Mouse (Mus musculus) hindbrain, embryonic 10.5 days (tissue): ENCODE measurements around the gene G3bp2. TPM values are rescaled to one million over a fixed set of nuclear protein-coding genes. Genes with fewer than 3 reads are reported as not detected.
"Not testable (repeated sequence)": the region's sequence is repeated elsewhere in the genome, so short reads cannot be mapped to it uniquely, and the experiment has no call there.

Experiments used
- DNase-seq: peaks from one replicate; pipeline ENCODE4 v3.0.0-alpha.2; 2017; ENCODE audit warnings: low spot score
- H3K27ac ChIP-seq: fragments of 300-500 bp; sonication (generic); 2 replicates; pipeline ENCODE4 v1.5.1; 2016; ENCODE audit warnings: mild to moderate bottlenecking, moderate library complexity
- H3K27me3 ChIP-seq: fragments of 300-500 bp; sonication (generic); 2 replicates; pipeline ENCODE4 v1.6.1; 2016; ENCODE audit warnings: mild to moderate bottlenecking; ENCODE audit not compliant: poor library complexity, insufficient read depth, severe bottlenecking
- H3K36me3 ChIP-seq: fragments of 300-500 bp; sonication (generic); 2 replicates; pipeline ENCODE4 v1.6.1; 2016; ENCODE audit warnings: mild to moderate bottlenecking, moderate library complexity
- H3K4me1 ChIP-seq: fragments of 300-500 bp; sonication (generic); replicated peaks from 2 replicates; pipeline ENCODE4 v1.6.1; 2016; ENCODE audit warnings: mild to moderate bottlenecking
- H3K4me3 ChIP-seq: fragments of 300-500 bp; sonication (generic); 2 replicates; pipeline ENCODE4 v1.5.1; 2016; ENCODE audit warnings: mild to moderate bottlenecking, moderate library complexity
- H3K9me3 ChIP-seq: fragments of 300-500 bp; sonication (generic); 2 replicates; pipeline ENCODE4 v1.6.1; 2016; ENCODE audit warnings: mild to moderate bottlenecking, moderate library complexity
- WGBS: fragments of 180-500 bp; shearing (Covaris S2); methylation state at CpG from one replicate; pipeline ENCODE4 v1.1.7; 2016; 5-methylcytosine and 5-hydroxymethylcytosine counted together
- polyA plus RNA-seq: library from polyadenylated mRNA; unstranded; fragments of >200 nt; fragmentation: Nextera tagmentation; extraction: Ambion mirVana; gene quantifications from 2 replicates; pipeline ENCODE4 v1.2.1, GENCODE M21; 2016

G3bp2 gene
- 273 and 276 TPM in 2 replicates for polyA plus RNA-seq

DNA sequence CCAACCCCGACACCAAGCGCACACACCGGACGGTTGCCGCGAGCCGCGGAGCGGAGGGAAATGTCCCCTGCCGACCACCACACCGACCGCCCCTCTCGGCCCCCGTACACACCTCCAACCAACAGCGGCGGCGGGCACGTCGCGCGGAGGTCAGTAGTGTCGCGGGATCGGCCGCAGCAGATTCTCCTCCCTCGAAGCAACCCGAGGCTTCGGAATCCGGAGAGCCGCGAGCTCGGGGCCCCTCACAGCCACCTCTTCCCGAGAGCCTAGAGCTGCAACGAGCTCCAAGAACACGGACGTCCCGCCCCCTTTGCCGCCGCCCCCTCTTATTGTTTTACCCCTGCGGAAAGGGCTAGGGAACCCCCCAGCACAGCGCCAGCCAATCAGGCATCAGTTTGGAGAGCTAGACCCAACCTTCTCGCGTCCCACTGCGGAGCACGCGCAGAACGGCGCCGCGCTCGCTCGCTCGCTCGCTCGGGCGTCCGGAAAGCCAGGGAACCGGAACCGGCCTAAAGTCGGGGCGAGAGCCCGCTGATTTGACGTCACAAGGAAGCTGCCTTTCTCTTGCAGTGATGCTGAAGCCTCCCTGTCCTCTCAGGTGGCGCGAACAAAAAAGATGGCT is at the start of gene G3bp2:
TSS of gene G3bp2 (minus strand) at position 303 of the 622 bp plus-strand sequence.
- peak within 1 kb of the TSS; percentile 99 for H3K4me3 ChIP-seq
- H3K27ac ChIP-seq, result peak within 1 kb of the TSS; percentile 99
- no peaks in the 10 kb centered on the region for H3K9me3 ChIP-seq
- peaks cover 35% of the 10 kb centered on the region for H3K4me1 ChIP-seq
- no peaks in the 10 kb centered on the region for H3K36me3 ChIP-seq
- WGBS, result under 1% methylated on average over 65 of the region's 65 CpGs
- no peaks in the 10 kb centered on the region for H3K27me3 ChIP-seq
- peak; percentile 99 for DNase-seq

- not testable (repeated sequence) for H3K27me3 ChIP-seq, DNase-seq, H3K9me3 ChIP-seq, H3K4me3 ChIP-seq, H3K27ac ChIP-seq
- peaks cover 26% of the 10 kb centered on the region for H3K36me3 ChIP-seq
- 69% methylated on average over 4 of the region's 4 CpGs for WGBS
- peaks cover 25% of the 10 kb centered on the region for H3K4me1 ChIP-seq
These were observed 49.5 kb upstream of the G3bp2 start for GRCm38 (mm10) chr5:92133006-92133405.

GRCm38 (mm10) chr5:92132127-92132526 is 48.6 kb upstream of the G3bp2 start:
- no peak for DNase-seq

DNA sequence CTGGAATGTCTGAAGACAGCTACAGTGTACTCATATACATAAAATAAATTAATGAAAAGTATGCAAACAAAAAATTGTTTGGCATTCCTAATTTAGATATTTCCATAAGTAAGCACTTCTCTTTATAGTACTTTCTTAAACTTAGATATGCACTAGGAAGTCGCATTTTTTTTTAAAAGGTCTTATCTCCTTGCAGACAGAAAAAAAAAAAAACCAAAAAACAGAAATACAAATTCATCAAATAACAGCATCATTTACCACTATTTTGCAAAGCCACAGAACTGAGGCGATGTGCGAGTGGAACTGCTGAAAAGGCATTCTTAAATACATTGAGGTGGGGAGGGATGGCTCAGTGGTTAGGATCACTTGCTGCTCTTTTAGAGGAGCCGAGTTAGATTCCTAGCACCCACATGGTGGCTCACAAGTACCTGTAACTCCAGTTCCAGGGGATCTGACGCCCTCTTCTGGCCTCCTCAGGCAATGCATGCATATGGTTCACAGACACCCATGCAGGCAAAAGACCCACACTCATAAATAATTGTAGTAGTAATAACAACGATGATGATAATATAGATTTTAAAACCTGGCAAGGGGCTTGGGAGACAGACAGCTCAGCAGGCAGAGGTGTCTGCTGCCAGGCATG is 46.6 kb upstream of the G3bp2 start:
- no peak overlapping the region for H3K27ac ChIP-seq
- no peaks in the 10 kb centered on the region for H3K27me3 ChIP-seq
- peaks cover 30% of the 10 kb centered on the region for H3K36me3 ChIP-seq
- peaks cover 12% of the 10 kb centered on the region for H3K4me1 ChIP-seq
- WGBS, result 88% methylated on average over 6 of the region's 6 CpGs
- H3K9me3 ChIP-seq, result peaks cover 3% of the 10 kb centered on the region; the same call in 1 of the 2 replicates
- DNase-seq, result no peak
- no peak overlapping the region for H3K4me3 ChIP-seq

More at GRCm38 (mm10) chr5:92132127-92132526, 48.6 kb upstream of the G3bp2 start:
- H3K36me3 ChIP-seq, result peaks cover 26% of the 10 kb centered on the region
- WGBS, result 92% methylated on average over 4 of the region's 4 CpGs
- H3K4me3 ChIP-seq, result no peak overlapping the region
- H3K9me3 ChIP-seq, result peaks cover 3% of the 10 kb centered on the region; the same call in 1 of the 2 replicates
- H3K27me3 ChIP-seq, result 0 out of 2 replicates have a peak, but pooled peaks cover 6% of the 10 kb centered on the region
- peaks cover 22% of the 10 kb centered on the region for H3K4me1 ChIP-seq
- no peak overlapping the region for H3K27ac ChIP-seq

DNA sequence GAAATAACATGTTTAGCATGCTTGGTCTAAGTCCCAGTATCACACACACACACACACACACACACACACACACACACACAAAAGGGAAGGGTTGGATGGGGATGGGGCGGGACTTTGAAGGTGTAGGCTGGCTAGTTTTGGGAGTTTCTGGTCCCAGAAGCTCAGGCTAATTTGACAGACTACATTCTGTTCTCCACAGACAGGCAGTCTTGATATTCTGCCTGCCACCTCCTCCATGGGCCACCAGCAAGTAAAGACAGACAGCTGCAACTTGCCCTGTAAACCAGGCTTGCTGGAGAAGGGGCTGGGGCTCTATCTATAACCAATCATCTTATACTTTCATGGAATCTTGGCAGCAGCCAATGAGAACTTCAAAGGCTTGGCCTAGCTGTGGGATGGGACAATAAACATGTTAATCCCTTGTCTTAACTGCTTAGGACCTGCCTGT is 45.8 kb upstream of the G3bp2 start:
- Histone ChIP-seq H3K4me1 (peaks cover 12% of the 10 kb centered on the region), H3K27me3 (no peaks in the 10 kb centered on the region), H3K36me3 (peaks cover 37% of the 10 kb centered on the region), H3K4me3 (no peak overlapping the region), H3K9me3 (peaks cover 3% of the 10 kb centered on the region; the same call in 1 of the 2 replicates), H3K27ac (no peak overlapping the region; the same call in 1 of the 2 replicates)
- DNase-seq, result no peak
- WGBS, result 79% methylated on average over 1 of the region's 1 CpGs

DNA sequence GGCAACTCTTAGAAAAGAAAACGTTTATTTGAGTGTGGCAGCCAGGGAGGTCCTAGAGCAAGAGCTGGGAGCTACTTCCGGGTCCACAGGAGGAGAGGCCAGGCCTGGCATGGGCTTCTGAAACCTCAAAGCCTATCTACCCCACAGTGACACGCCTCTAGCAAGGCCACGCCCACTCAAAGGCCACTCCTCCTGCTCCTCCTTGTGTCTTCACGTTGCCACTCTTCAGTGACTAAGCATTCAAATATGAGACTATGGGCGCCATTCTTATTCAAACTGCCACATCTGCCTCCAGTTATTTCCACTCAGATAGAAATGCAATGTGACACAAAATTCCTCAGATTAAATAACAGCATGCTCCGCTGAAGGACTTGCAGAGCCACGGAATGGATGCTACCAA is 45.1 kb upstream of the G3bp2 start:
- peaks cover 3% of the 10 kb centered on the region; the same call in 1 of the 2 replicates for H3K9me3 ChIP-seq
- H3K27ac ChIP-seq, result peak overlapping the region; percentile 54; the same call in 1 of the 2 replicates
- peak; percentile 51 for DNase-seq
- 12% methylated on average over 8 of the region's 8 CpGs for WGBS
- H3K27me3 ChIP-seq, result no peaks in the 10 kb centered on the region
- peak overlapping the region; percentile 29 for H3K4me3 ChIP-seq
- H3K36me3 ChIP-seq, result peaks cover 37% of the 10 kb centered on the region
- peaks cover 12% of the 10 kb centered on the region for H3K4me1 ChIP-seq

GRCm38 (mm10) chr5:92127751-92128150 is 44.2 kb upstream of the G3bp2 start:
- Histone ChIP-seq H3K36me3 (peaks cover 35% of the 10 kb centered on the region), H3K27ac (peak overlapping the region; percentile 59; the same call in 1 of the 2 replicates), H3K4me3 (0 out of 2 replicates have a peak overlapping the region, but pooled peaks have one; percentile 13), H3K27me3 (no peaks in the 10 kb centered on the region), H3K9me3 (peaks cover 3% of the 10 kb centered on the region; the same call in 1 of the 2 replicates), H3K4me1 (peaks cover 12% of the 10 kb centered on the region)
- 91% methylated on average over 10 of the region's 10 CpGs for WGBS
- no peak for DNase-seq

DNA sequence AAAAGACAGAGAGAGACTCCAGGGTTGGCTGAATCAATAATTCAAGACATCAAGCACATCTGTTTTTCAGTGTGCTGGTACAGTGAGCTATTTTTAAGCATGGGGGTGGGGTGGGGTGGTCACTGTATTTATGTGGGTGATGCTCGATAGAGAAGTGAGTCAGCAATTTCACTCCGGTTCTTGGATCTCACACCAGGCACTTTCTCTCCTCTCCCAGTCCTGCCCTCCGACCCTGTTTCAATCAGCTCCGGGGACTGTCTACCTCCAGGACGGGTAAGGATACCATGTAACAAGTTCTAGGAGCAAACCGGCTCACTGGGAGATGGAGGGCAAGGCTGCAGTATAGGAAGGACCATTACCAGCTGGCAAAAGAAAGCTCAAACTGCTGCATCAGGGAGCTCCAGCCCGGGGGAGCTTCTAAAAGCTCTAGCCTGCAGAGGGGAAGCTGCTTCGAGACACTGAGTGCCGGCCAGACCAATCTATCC is 43.7 kb upstream of the G3bp2 start:
- peaks cover 12% of the 10 kb centered on the region for H3K4me1 ChIP-seq
- peaks cover 3% of the 10 kb centered on the region; the same call in 1 of the 2 replicates for H3K9me3 ChIP-seq
- peaks cover 33% of the 10 kb centered on the region for H3K36me3 ChIP-seq
- DNase-seq, result no peak
- peak overlapping the region; percentile 59 for H3K27ac ChIP-seq
- no peaks in the 10 kb centered on the region for H3K27me3 ChIP-seq
- 0 out of 2 replicates have a peak overlapping the region, but pooled peaks have one; percentile 13 for H3K4me3 ChIP-seq
- 72% methylated on average over 9 of the region's 9 CpGs for WGBS

DNA sequence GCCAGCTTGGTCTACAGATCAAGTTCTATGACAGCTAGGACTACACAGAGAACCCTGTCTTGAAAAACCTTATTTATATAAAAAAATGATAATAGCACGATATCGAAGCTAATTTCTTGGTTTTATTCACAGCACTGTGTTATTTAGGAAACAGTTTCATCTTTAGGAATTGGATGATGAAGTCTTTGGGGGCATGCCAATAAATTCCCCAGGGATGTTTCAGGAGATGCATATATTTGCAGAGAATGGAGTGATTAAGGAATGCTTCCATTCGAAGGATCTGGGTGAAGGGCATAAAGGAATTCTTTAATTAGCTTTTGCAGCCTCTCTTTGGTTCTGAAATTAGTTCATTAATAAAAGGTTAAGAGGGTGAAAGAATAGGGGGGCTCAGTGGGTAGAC is 41.9 kb upstream of the G3bp2 start:
- DNase-seq, result no peak
- Histone ChIP-seq H3K36me3 (peaks cover 18% of the 10 kb centered on the region), H3K4me3 (no peak overlapping the region), H3K27me3 (no peaks in the 10 kb centered on the region), H3K27ac (no peak overlapping the region), H3K4me1 (peaks cover 12% of the 10 kb centered on the region), H3K9me3 (no peaks in the 10 kb centered on the region)
- WGBS, result 94% methylated on average over 3 of the region's 3 CpGs

GRCm38 (mm10) chr5:92121636-92122035 is 38.1 kb upstream of the G3bp2 start:
- no peak overlapping the region for H3K27ac ChIP-seq
- H3K9me3 ChIP-seq, result no peaks in the 10 kb centered on the region
- 89% methylated on average over 4 of the region's 4 CpGs for WGBS
- H3K4me1 ChIP-seq, result no peaks in the 10 kb centered on the region
- no peak for DNase-seq
- no peak overlapping the region for H3K4me3 ChIP-seq
- peaks cover 14% of the 10 kb centered on the region for H3K36me3 ChIP-seq
- H3K27me3 ChIP-seq, result no peaks in the 10 kb centered on the region

GRCm38 (mm10) chr5:92117823-92118403 is 34.4 kb upstream of the G3bp2 start:
- H3K27me3 ChIP-seq, result no peaks in the 10 kb centered on the region
- H3K27ac ChIP-seq, result no peak overlapping the region
- no peak overlapping the region for H3K4me3 ChIP-seq
- H3K36me3 ChIP-seq, result 0 out of 2 replicates have a peak, but pooled peaks cover 3% of the 10 kb centered on the region
- peak; percentile 50 for DNase-seq
- peaks cover under 1% of the 10 kb centered on the region for H3K4me1 ChIP-seq
- no peaks in the 10 kb centered on the region for H3K9me3 ChIP-seq
- WGBS, result 60% methylated on average over 12 of the region's 12 CpGs

DNA sequence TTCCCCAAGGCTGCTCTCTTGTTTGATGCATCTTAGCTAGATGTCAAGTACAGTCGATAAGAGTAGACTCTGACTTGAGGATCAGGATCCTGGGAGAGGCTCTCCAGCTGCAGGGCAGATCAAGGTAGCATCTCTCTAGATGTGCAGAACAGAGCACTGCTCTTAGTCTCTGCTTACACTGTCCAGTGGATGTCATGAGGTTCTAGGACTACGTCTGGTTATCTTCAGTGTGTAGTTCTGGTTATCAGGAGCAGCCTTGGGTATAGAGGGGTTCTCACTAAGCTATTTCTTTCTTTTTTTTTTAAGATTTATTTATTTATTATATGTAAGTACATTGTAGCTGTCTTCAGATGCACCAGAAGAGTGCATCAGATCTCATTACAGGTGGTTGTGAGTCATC is 31.4 kb upstream of the G3bp2 start:
- Histone ChIP-seq H3K27me3 (no peaks in the 10 kb centered on the region), H3K4me1 (peaks cover 10% of the 10 kb centered on the region), H3K9me3 (no peaks in the 10 kb centered on the region), H3K36me3 (no peaks in the 10 kb centered on the region), H3K4me3 (no peak overlapping the region), H3K27ac (no peak overlapping the region)
- DNase-seq, result no peak
- 92% methylated on average over 2 of the region's 2 CpGs for WGBS
